17 mouse cellular contexts compared by ENCODE assay signal in genomic region chr19:34735900-34736299, GRCm38 (mm10). TPM values are rescaled to one million over a fixed set of nuclear protein-coding genes. Genes with fewer than 3 reads are reported as not detected.
"Had no signal": no experiment of that assay in that cellular context is flagged by ENCODE, and none has a peak within 500 bp of the region (broad histone marks: within the 10 kb centered on the region; RNA-seq: fewer than 3 reads in every experiment).

No protein-coding gene starts in this region.

- H3K9me3 ChIP-seq: intestine, embryonic 15.5 days; limb, embryonic 10.5 days; limb, embryonic 13.5 days; liver, embryonic 12.5 days; liver, embryonic 15.5 days had no signal

- DNase-seq: kidney, adult 11 months; kidney, postnatal 10 days; kidney, postnatal 4 days; liver; lung, adult 18-20 months; lung, postnatal 10 days; lung, postnatal 4 days; midbrain, embryonic 14.5 days; thymus, postnatal 25 days had no signal

- H3K4me1 ChIP-seq: intestine, embryonic 15.5 days; liver, embryonic 12.5 days had no signal

- ATAC-seq: intestine, embryonic 15.5 days; liver, embryonic 12.5 days had no signal

- H3K27ac ChIP-seq: intestine, embryonic 15.5 days; limb, embryonic 10.5 days; limb, embryonic 13.5 days; liver, embryonic 12.5 days; liver, embryonic 15.5 days had no signal

- H3K4me3 ChIP-seq: intestine, embryonic 15.5 days; limb, embryonic 10.5 days; limb, embryonic 13.5 days; liver, embryonic 12.5 days; liver, embryonic 15.5 days had no signal

- H3K9ac ChIP-seq: intestine, embryonic 15.5 days; limb, embryonic 13.5 days; liver, embryonic 12.5 days; liver, embryonic 15.5 days had no signal

- H3K4me2 ChIP-seq: intestine, embryonic 15.5 days; limb, embryonic 13.5 days; liver, embryonic 12.5 days; liver, embryonic 15.5 days; midbrain, embryonic 11.5 days had no signal

- H3K27me3 ChIP-seq: intestine, embryonic 15.5 days; limb, embryonic 13.5 days; liver, embryonic 12.5 days; liver, embryonic 15.5 days had no signal

- H3K36me3 ChIP-seq: intestine, embryonic 15.5 days; limb, embryonic 10.5 days; limb, embryonic 13.5 days; liver, embryonic 12.5 days; liver, embryonic 15.5 days had no signal

RNA-seq across cellular contexts. Expression of gene Slc16a12, which starts 11.2 kb away (rescaled TPM):
- total RNA-seq: megakaryocyte progenitor cell, adult 5-6 weeks; megakaryocyte-erythroid progenitor cell, adult 5-6 weeks had no signal
